Mouse (Mus musculus) kidney, adult 11 months (tissue): ENCODE results near the gene Spata13.

Experiments
- DNase-seq: peaks from one replicate; pipeline ENCODE4 v3.0.0; 2022

The Spata13 gene

GRCm38 (mm10) chr14:60641120-60641519 lies 7.3 kb downstream of the Spata13 start:
- no peak for DNase-seq

GRCm38 (mm10) chr14:60642131-60642530 lies 8.3 kb downstream of the Spata13 start:
- DNase-seq, result no peak

- DNase-seq, result no peak
Measured at GRCm38 (mm10) chr14:60643098-60643870, 9.5 kb downstream of the Spata13 start.

GRCm38 (mm10) chr14:60646373-60646772 lies 12.6 kb downstream of the Spata13 start:
- DNase-seq, result no peak

GRCm38 (mm10) chr14:60647885-60648284 lies 14.1 kb downstream of the Spata13 start:
- no peak for DNase-seq

- no peak for DNase-seq
Measured at GRCm38 (mm10) chr14:60648956-60649355, 15.2 kb downstream of the Spata13 start.

GRCm38 (mm10) chr14:60653184-60653583 lies 19.4 kb downstream of the Spata13 start:
- DNase-seq, result no peak

- DNase-seq, result no peak
Measured at GRCm38 (mm10) chr14:60653977-60654376, 20.2 kb downstream of the Spata13 start.

GRCm38 (mm10) chr14:60654708-60655107 lies 20.9 kb downstream of the Spata13 start:
- peak; percentile 57 for DNase-seq

- peak; percentile 92 for DNase-seq
Measured at GRCm38 (mm10) chr14:60655941-60656700, 22.3 kb downstream of the Spata13 start.

- DNase-seq, result no peak
Measured at GRCm38 (mm10) chr14:60656701-60657085, 22.9 kb downstream of the Spata13 start.

- no peak for DNase-seq
Measured at GRCm38 (mm10) chr14:60657891-60658290, 24.1 kb downstream of the Spata13 start.

GRCm38 (mm10) chr14:60659498-60659897 lies 25.7 kb downstream of the Spata13 start:
- no peak for DNase-seq

- no peak for DNase-seq
Measured at GRCm38 (mm10) chr14:60660591-60660990, 26.8 kb downstream of the Spata13 start.

GRCm38 (mm10) chr14:60661281-60661680 lies 27.5 kb downstream of the Spata13 start:
- no peak for DNase-seq

- DNase-seq, result no peak
Measured at GRCm38 (mm10) chr14:60663309-60663940, 29.6 kb downstream of the Spata13 start.

GRCm38 (mm10) chr14:60664641-60665040 lies 30.8 kb downstream of the Spata13 start:
- DNase-seq, result peak; percentile 82

- DNase-seq, result peak; percentile 75
Measured at GRCm38 (mm10) chr14:60665263-60665662, 31.5 kb downstream of the Spata13 start.

- DNase-seq, result no peak
Measured at GRCm38 (mm10) chr14:60666252-60666651, 32.5 kb downstream of the Spata13 start.

- DNase-seq, result no peak
Measured at GRCm38 (mm10) chr14:60670191-60670590, 36.4 kb downstream of the Spata13 start.

GRCm38 (mm10) chr14:60671504-60671903 lies 37.7 kb downstream of the Spata13 start:
- DNase-seq, result no peak

GRCm38 (mm10) chr14:60675697-60676096 lies 41.9 kb downstream of the Spata13 start:
- DNase-seq, result no peak

GRCm38 (mm10) chr14:60676625-60677314 lies 43.0 kb downstream of the Spata13 start:
- DNase-seq, result no peak
